ENCODE assay signal across 17 mouse cellular contexts in the genomic region with DNA sequence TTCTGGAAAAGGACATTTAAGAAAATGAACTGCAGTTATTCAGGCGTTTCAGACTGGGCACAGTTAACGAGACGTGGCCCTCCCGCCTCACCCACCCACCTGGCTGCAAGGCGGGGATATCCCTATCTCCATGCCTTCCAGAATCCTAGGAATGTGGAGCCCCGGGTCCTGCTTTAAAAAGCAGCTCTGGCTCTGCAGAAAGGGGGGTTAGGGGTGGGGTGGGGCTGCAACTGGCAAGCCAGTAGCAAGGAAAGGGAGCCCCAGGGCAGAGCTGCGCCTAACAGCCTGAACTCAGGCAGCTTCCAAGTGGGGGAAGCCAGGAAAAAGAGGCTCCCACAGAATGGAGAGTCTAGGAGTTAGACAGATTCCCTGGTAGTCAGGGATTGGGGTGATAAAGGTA. TPM values are rescaled to one million over a fixed set of nuclear protein-coding genes. Genes with fewer than 3 reads are reported as not detected.
A peak's percentile ranks its signal among the peaks of the same experiment; 100 is the strongest.
DNase-seq lines count a peak whose midpoint lies in the region; ATAC-seq and TF ChIP-seq lines count a peak whose summit lies in the region.
"Had no signal": no experiment of that assay in that cellular context is flagged by ENCODE, and none has a peak within 500 bp of the region (broad histone marks: within the 10 kb centered on the region; RNA-seq: fewer than 3 reads in every experiment).

No protein-coding gene starts in this region.

- WGBS in heart, embryonic 10.5 days, result 26% methylated on average over 7 of the region's 7 CpGs
- WGBS in heart, adult 2 months, result 58% methylated on average over 7 of the region's 7 CpGs
- 24% methylated on average over 7 of the region's 7 CpGs for WGBS in kidney, embryonic 14.5 days
- WGBS in embryonic facial prominence, embryonic 11.5 days, result 25% methylated on average over 7 of the region's 7 CpGs
- 7% methylated on average over 7 of the region's 7 CpGs for WGBS in limb, embryonic 14.5 days
- 38% methylated on average over 7 of the region's 7 CpGs for WGBS in hindbrain, embryonic 11.5 days

- peak overlapping the region; percentile 53 for H3K27ac ChIP-seq in heart, embryonic 10.5 days
- H3K27ac ChIP-seq in heart, adult 2 months, result no peak overlapping the region
- no peak overlapping the region for H3K27ac ChIP-seq in kidney, embryonic 14.5 days (ENCODE audit: low read depth, low read length)
- no peak overlapping the region for H3K27ac ChIP-seq in embryonic facial prominence, embryonic 11.5 days (replicated peaks; ENCODE audit: low read depth, low read length)
- H3K27ac ChIP-seq in limb, embryonic 14.5 days (replicated peaks; ENCODE audit: low read depth, low read length), result peak overlapping the region; percentile 58
- H3K27ac ChIP-seq in hindbrain, embryonic 11.5 days (ENCODE audit: low read depth, low read length), result no peak overlapping the region
- H3K27ac ChIP-seq: hindbrain, embryonic 12.5 days had no signal

- H3K27me3 ChIP-seq in heart, embryonic 10.5 days (ENCODE audit: insufficient read depth, poor library complexity, severe bottlenecking), result no peaks in the 10 kb centered on the region
- no peaks in the 10 kb centered on the region for H3K27me3 ChIP-seq in heart, adult 2 months (ENCODE audit: control insufficient read depth, insufficient read depth, low read length)
- no peaks in the 10 kb centered on the region for H3K27me3 ChIP-seq in kidney, embryonic 14.5 days (ENCODE audit: control insufficient read depth, insufficient read depth, low read length)
- H3K27me3 ChIP-seq in embryonic facial prominence, embryonic 11.5 days (ENCODE audit: control insufficient read depth, insufficient read depth, low read length), result no peaks in the 10 kb centered on the region
- no peaks in the 10 kb centered on the region for H3K27me3 ChIP-seq in limb, embryonic 14.5 days (ENCODE audit: control insufficient read depth, insufficient read depth, low read length)
- H3K27me3 ChIP-seq in hindbrain, embryonic 11.5 days (ENCODE audit: control insufficient read depth, insufficient read depth, low read length), result no peaks in the 10 kb centered on the region
- H3K27me3 ChIP-seq: hindbrain, embryonic 12.5 days had no signal

- intact Hi-C loops in heart, adult 2 months (cut with DNase I), result no loop called here

- no peak for TF ChIP-seq POLR2A in heart, adult 2 months (IDR thresholded peaks at IDR 0.05; ENCODE audit: insufficient read depth, low read depth, low read length)
- TF ChIP-seq POLR2A in limb, embryonic 14.5 days (IDR thresholded peaks at IDR 0.05; ENCODE audit: borderline replicate concordance, extremely low read depth, insufficient read depth, insufficient read length), result no peak

- H3K36me3 ChIP-seq in heart, embryonic 10.5 days, result 0 out of 2 replicates have a peak, but pooled peaks cover 4% of the 10 kb centered on the region
- H3K36me3 ChIP-seq in heart, adult 2 months (ENCODE audit: control insufficient read depth, insufficient read depth, low read length), result no peaks in the 10 kb centered on the region
- H3K36me3 ChIP-seq in kidney, embryonic 14.5 days (ENCODE audit: control insufficient read depth, insufficient read depth, low read length), result peaks cover 4% of the 10 kb centered on the region; the same call in 1 of the 2 replicates
- H3K36me3 ChIP-seq in embryonic facial prominence, embryonic 11.5 days (replicated peaks; ENCODE audit: control insufficient read depth, insufficient read depth, low read depth, low read length), result no peaks in the 10 kb centered on the region
- H3K36me3 ChIP-seq in limb, embryonic 14.5 days (ENCODE audit: control insufficient read depth, insufficient read depth, low read length), result peaks cover 10% of the 10 kb centered on the region; the same call in 1 of the 2 replicates
- no peaks in the 10 kb centered on the region for H3K36me3 ChIP-seq in hindbrain, embryonic 11.5 days (ENCODE audit: control insufficient read depth, insufficient read depth, low read length)

- no peak overlapping the region for H3K4me3 ChIP-seq in heart, embryonic 10.5 days
- H3K4me3 ChIP-seq in heart, adult 2 months, result no peak overlapping the region
- H3K4me3 ChIP-seq in kidney, embryonic 14.5 days (ENCODE audit: low read length), result no peak overlapping the region
- no peak overlapping the region for H3K4me3 ChIP-seq in embryonic facial prominence, embryonic 11.5 days (ENCODE audit: low read depth, low read length)
- H3K4me3 ChIP-seq in limb, embryonic 14.5 days (replicated peaks; ENCODE audit: low read length), result no peak overlapping the region
- no peak overlapping the region for H3K4me3 ChIP-seq in hindbrain, embryonic 11.5 days (ENCODE audit: low read depth, low read length)
- H3K4me3 ChIP-seq: hindbrain, embryonic 12.5 days had no signal

- no peak for DNase-seq in heart, embryonic 10.5 days (ENCODE audit: low spot score)
- no peak for DNase-seq in heart, adult 2 months
- peak; percentile 41 for DNase-seq in kidney, postnatal 10 days
- DNase-seq in embryonic facial prominence, embryonic 11.5 days (ENCODE audit: low spot score), result peak; percentile 59
- peak; percentile 62 for DNase-seq in limb, embryonic 14.5 days (ENCODE audit: low spot score)
- no peak for DNase-seq in cerebellum, adult 9-11 months
- no peak for DNase-seq in hindbrain, embryonic 11.5 days (ENCODE audit: low spot score)
- DNase-seq: B cell, adult 2 months; kidney, postnatal 14 days; layer of hippocampus, postnatal 36 days; lung, postnatal 10 days; right cerebral cortex, postnatal 25 days; thymus, adult 2 months had no signal

- H3K9ac ChIP-seq in heart, adult 2 months (ENCODE audit: low read depth, low read length), result no peak overlapping the region
- H3K9ac ChIP-seq in kidney, embryonic 14.5 days (ENCODE audit: low read depth, low read length), result no peak overlapping the region
- H3K9ac ChIP-seq in embryonic facial prominence, embryonic 11.5 days (replicated peaks; ENCODE audit: low read length), result peak overlapping the region; percentile 8; the same call in 1 of the 2 replicates
- H3K9ac ChIP-seq in limb, embryonic 14.5 days (ENCODE audit: low read depth, low read length, severe bottlenecking), result no peak overlapping the region
- H3K9ac ChIP-seq in hindbrain, embryonic 11.5 days (ENCODE audit: low read depth, low read length), result no peak overlapping the region
- H3K9ac ChIP-seq: hindbrain, embryonic 12.5 days had no signal

- TF ChIP-seq CTCF in heart, adult 2 months (IDR thresholded peaks at IDR 0.05), result no peak

- H3K9me3 ChIP-seq in heart, embryonic 10.5 days, result no peaks in the 10 kb centered on the region; the same call in 1 of the 2 replicates
- H3K9me3 ChIP-seq in kidney, embryonic 14.5 days (ENCODE audit: control insufficient read depth, low read length), result no peaks in the 10 kb centered on the region
- H3K9me3 ChIP-seq in embryonic facial prominence, embryonic 11.5 days (replicated peaks; ENCODE audit: control insufficient read depth, low read length), result no peaks in the 10 kb centered on the region
- no peaks in the 10 kb centered on the region for H3K9me3 ChIP-seq in limb, embryonic 14.5 days (ENCODE audit: control insufficient read depth, low read length)
- H3K9me3 ChIP-seq in hindbrain, embryonic 11.5 days (ENCODE audit: control insufficient read depth, low read length), result no peaks in the 10 kb centered on the region
- H3K9me3 ChIP-seq: G1E; hindbrain, embryonic 12.5 days had no signal

- no peak for TF ChIP-seq EP300 in heart, adult 2 months (IDR thresholded peaks at IDR 0.05; ENCODE audit: insufficient read depth, low read depth, low read length)

- no peak for ATAC-seq in kidney, embryonic 14.5 days (ENCODE audit: low FRiP score, low TSS enrichment)
- ATAC-seq in embryonic facial prominence, embryonic 11.5 days (replicated peaks; ENCODE audit: insufficient number of reproducible peaks, low FRiP score, low TSS enrichment, low read depth), result no peak
- 0 out of 2 replicates have a peak, but pooled peaks have one; percentile 23 for ATAC-seq in limb, embryonic 14.5 days (ENCODE audit: low FRiP score, low read depth)
- no peak for ATAC-seq in hindbrain, embryonic 11.5 days (ENCODE audit: low FRiP score)

- no peaks in the 10 kb centered on the region for H3K79me2 ChIP-seq in heart, adult 2 months (replicated peaks; ENCODE audit: control insufficient read depth, insufficient read depth, low read length)

- no peak overlapping the region for H3K4me2 ChIP-seq in kidney, embryonic 14.5 days (replicated peaks; ENCODE audit: low read depth, low read length)
- H3K4me2 ChIP-seq in embryonic facial prominence, embryonic 11.5 days (ENCODE audit: low read depth, low read length), result no peak overlapping the region
- 0 out of 2 replicates have a peak overlapping the region, but pooled peaks have one; percentile 3 for H3K4me2 ChIP-seq in limb, embryonic 14.5 days (replicated peaks; ENCODE audit: low read depth, low read length, severe bottlenecking)
- no peak overlapping the region for H3K4me2 ChIP-seq in hindbrain, embryonic 11.5 days (replicated peaks; ENCODE audit: low read depth, low read length)
- H3K4me2 ChIP-seq: hindbrain, embryonic 12.5 days; midbrain, embryonic 11.5 days had no signal

- peaks cover 73% of the 10 kb centered on the region for H3K4me1 ChIP-seq in heart, embryonic 10.5 days
- H3K4me1 ChIP-seq in heart, adult 2 months (ENCODE audit: control insufficient read depth, insufficient read depth, low read length), result peaks cover 13% of the 10 kb centered on the region
- H3K4me1 ChIP-seq in kidney, embryonic 14.5 days (ENCODE audit: control insufficient read depth, insufficient read depth, low read length), result peaks cover 29% of the 10 kb centered on the region
- peaks cover 9% of the 10 kb centered on the region for H3K4me1 ChIP-seq in embryonic facial prominence, embryonic 11.5 days (ENCODE audit: control insufficient read depth, insufficient read depth, low read length)
- peaks cover 46% of the 10 kb centered on the region for H3K4me1 ChIP-seq in limb, embryonic 14.5 days (ENCODE audit: control insufficient read depth, insufficient read depth, low read length)
- H3K4me1 ChIP-seq in hindbrain, embryonic 11.5 days (replicated peaks; ENCODE audit: control insufficient read depth, insufficient read depth, low read length), result peaks cover 8% of the 10 kb centered on the region

RNA-seq across cellular contexts. Expression of a gene that starts 2.5 kb away (rescaled TPM):
- polyA plus RNA-seq in heart, embryonic 10.5 days (2016; fragmentation: Nextera tagmentation; extraction: Ambion mirVana), result 318 and 361 TPM in 2 replicates
- total RNA-seq in heart, adult 2 months (2021), result 10 to 100 TPM; 36.6 to 38.5 TPM
- 42.1 and 45.1 TPM in 2 replicates for polyA plus RNA-seq in heart, adult 2 months (2012; rRNA removed)
- 370 and 400 TPM in 2 replicates for polyA plus RNA-seq in kidney, embryonic 14.5 days (2014; fragmentation: Nextera tagmentation; extraction: Ambion mirVana)
- polyA plus RNA-seq in embryonic facial prominence, embryonic 11.5 days (2014; fragmentation: Nextera tagmentation; extraction: Ambion mirVana), result 246 and 268 TPM in 2 replicates
- 199 and 217 TPM in 2 replicates for polyA plus RNA-seq in limb, embryonic 14.5 days (2012; rRNA removed)
- 348 and 382 TPM in 2 replicates for polyA plus RNA-seq in limb, embryonic 14.5 days (2014; fragmentation: Nextera tagmentation; extraction: Ambion mirVana)
- 194 and 206 TPM in 2 replicates for polyA plus RNA-seq in hindbrain, embryonic 11.5 days (2014; fragmentation: Nextera tagmentation; extraction: Ambion mirVana)

RNA-seq across cellular contexts. Expression of a gene that starts 11.4 kb away (rescaled TPM):
- 47.6 TPM in 2 replicates for polyA plus RNA-seq in heart, embryonic 10.5 days (2016; fragmentation: Nextera tagmentation; extraction: Ambion mirVana)
- total RNA-seq in heart, adult 2 months (2021), result 1 to 10 TPM; 2.0 to 2.7 TPM
- 3.2 and 3.5 TPM in 2 replicates for polyA plus RNA-seq in heart, adult 2 months (2012; rRNA removed)
- 42.7 and 48.5 TPM in 2 replicates for polyA plus RNA-seq in kidney, embryonic 14.5 days (2014; fragmentation: Nextera tagmentation; extraction: Ambion mirVana)
- polyA plus RNA-seq in embryonic facial prominence, embryonic 11.5 days (2014; fragmentation: Nextera tagmentation; extraction: Ambion mirVana), result 31.6 and 32.1 TPM in 2 replicates
- 79.0 and 103 TPM in 2 replicates for polyA plus RNA-seq in limb, embryonic 14.5 days (2012; rRNA removed)
- 34.0 and 34.2 TPM in 2 replicates for polyA plus RNA-seq in limb, embryonic 14.5 days (2014; fragmentation: Nextera tagmentation; extraction: Ambion mirVana)
- 19.8 and 21.3 TPM in 2 replicates for polyA plus RNA-seq in hindbrain, embryonic 11.5 days (2014; fragmentation: Nextera tagmentation; extraction: Ambion mirVana)

RNA-seq across cellular contexts. Expression of a gene that starts 28.1 kb away (rescaled TPM):
- polyA plus RNA-seq in heart, embryonic 10.5 days (2016; fragmentation: Nextera tagmentation; extraction: Ambion mirVana), result 23.7 and 29.3 TPM in 2 replicates
- 10 to 100 TPM; 14.0 to 14.8 TPM for total RNA-seq in heart, adult 2 months (2021)
- 48.5 and 55.5 TPM in 2 replicates for polyA plus RNA-seq in heart, adult 2 months (2012; rRNA removed)
- 16.5 and 17.9 TPM in 2 replicates for polyA plus RNA-seq in kidney, embryonic 14.5 days (2014; fragmentation: Nextera tagmentation; extraction: Ambion mirVana)
- 3.4 and 5.9 TPM in 2 replicates for polyA plus RNA-seq in embryonic facial prominence, embryonic 11.5 days (2014; fragmentation: Nextera tagmentation; extraction: Ambion mirVana)
- 93.3 and 120 TPM in 2 replicates for polyA plus RNA-seq in limb, embryonic 14.5 days (2012; rRNA removed)
- 20.4 and 20.7 TPM in 2 replicates for polyA plus RNA-seq in limb, embryonic 14.5 days (2014; fragmentation: Nextera tagmentation; extraction: Ambion mirVana)
- polyA plus RNA-seq in hindbrain, embryonic 11.5 days (2014; fragmentation: Nextera tagmentation; extraction: Ambion mirVana), result 5.2 and 5.3 TPM in 2 replicates

RNA-seq across cellular contexts. Expression of a gene that starts 32.1 kb away (rescaled TPM):
- polyA plus RNA-seq in heart, embryonic 10.5 days (2016; fragmentation: Nextera tagmentation; extraction: Ambion mirVana), result 8.1 and 11.9 TPM in 2 replicates
- total RNA-seq in heart, adult 2 months (2021), result 1 to 10 TPM; 3.1 to 3.2 TPM
- polyA plus RNA-seq in heart, adult 2 months (2012; rRNA removed), result 4.9 and 5.0 TPM in 2 replicates
- polyA plus RNA-seq in kidney, embryonic 14.5 days (2014; fragmentation: Nextera tagmentation; extraction: Ambion mirVana), result 10.6 and 14.7 TPM in 2 replicates
- 4.3 and 6.6 TPM in 2 replicates for polyA plus RNA-seq in embryonic facial prominence, embryonic 11.5 days (2014; fragmentation: Nextera tagmentation; extraction: Ambion mirVana)
- 14.7 and 17.1 TPM in 2 replicates for polyA plus RNA-seq in limb, embryonic 14.5 days (2012; rRNA removed)
- polyA plus RNA-seq in limb, embryonic 14.5 days (2014; fragmentation: Nextera tagmentation; extraction: Ambion mirVana), result 12.0 and 12.7 TPM in 2 replicates
- 4.7 and 6.2 TPM in 2 replicates for polyA plus RNA-seq in hindbrain, embryonic 11.5 days (2014; fragmentation: Nextera tagmentation; extraction: Ambion mirVana)

RNA-seq across cellular contexts. Expression of a gene that starts 32.2 kb away (rescaled TPM):
- polyA plus RNA-seq in heart, embryonic 10.5 days (2016; fragmentation: Nextera tagmentation; extraction: Ambion mirVana), result 52.9 and 67.4 TPM in 2 replicates
- total RNA-seq in heart, adult 2 months (2021), result 10 to 100 TPM; 58.6 to 65.4 TPM
- polyA plus RNA-seq in heart, adult 2 months (2012; rRNA removed), result 161 and 207 TPM in 2 replicates
- 59.8 and 74.9 TPM in 2 replicates for polyA plus RNA-seq in kidney, embryonic 14.5 days (2014; fragmentation: Nextera tagmentation; extraction: Ambion mirVana)
- 38.1 and 43.6 TPM in 2 replicates for polyA plus RNA-seq in embryonic facial prominence, embryonic 11.5 days (2014; fragmentation: Nextera tagmentation; extraction: Ambion mirVana)
- polyA plus RNA-seq in limb, embryonic 14.5 days (2012; rRNA removed), result 96.8 and 129 TPM in 2 replicates
- polyA plus RNA-seq in limb, embryonic 14.5 days (2014; fragmentation: Nextera tagmentation; extraction: Ambion mirVana), result 70.2 and 70.5 TPM in 2 replicates
- 48.3 and 60.2 TPM in 2 replicates for polyA plus RNA-seq in hindbrain, embryonic 11.5 days (2014; fragmentation: Nextera tagmentation; extraction: Ambion mirVana)

Comparison
In these comparisons a context has a peak if more than half of its experiments do, and no peak if none do; other contexts are left out.
1. H3K27ac ChIP-seq: peak in heart, embryonic 10.5 days (single experiment) and limb, embryonic 14.5 days (single experiment); none in heart, adult 2 months (single experiment), kidney, embryonic 14.5 days (single experiment), embryonic facial prominence, embryonic 11.5 days (single experiment) and hindbrain, embryonic 11.5 days (single experiment).
2. DNase-seq: peak in kidney, postnatal 10 days (single experiment), embryonic facial prominence, embryonic 11.5 days (single experiment) and limb, embryonic 14.5 days (single experiment); none in heart, embryonic 10.5 days (single experiment), heart, adult 2 months (0 of 2), cerebellum, adult 9-11 months (single experiment) and hindbrain, embryonic 11.5 days (single experiment).